Mouse (Mus musculus): ENCODE data around the gene Eif2s3x. TPM values are rescaled to one million over a fixed set of nuclear protein-coding genes. Genes with fewer than 3 reads are reported as not detected.
A peak's percentile ranks its signal among the peaks of the same experiment; 100 is the strongest.
"Not testable (repeated sequence)": the region's sequence is repeated elsewhere in the genome, so short reads cannot be mapped to it uniquely, and the experiment has no call there.

Eif2s3x gene
- 100 to 1,000 TPM in 1 of 2 experiments, 10 to 100 TPM in 1; 71.7 to 129 TPM for total RNA-seq (2021)
- long read RNA-seq, experiment 1, transcript Eif2s3x-201 (12 exons, 3,647 nt) = major isoform, 87 of 103 reads
- long read RNA-seq, experiment 1, partial matches to known transcripts = 8 of 103 reads
- long read RNA-seq, experiment 1, other reads (novel, unspliced or antisense) = 8 of 103 reads
- long read RNA-seq, experiment 2, transcript Eif2s3x-201 (12 exons, 3,647 nt) = major isoform, 47 of 59 reads
- long read RNA-seq, experiment 2, partial matches to known transcripts = 3 of 59 reads
- long read RNA-seq, experiment 2, other reads (novel, unspliced or antisense) = 8 of 59 reads

DNA sequence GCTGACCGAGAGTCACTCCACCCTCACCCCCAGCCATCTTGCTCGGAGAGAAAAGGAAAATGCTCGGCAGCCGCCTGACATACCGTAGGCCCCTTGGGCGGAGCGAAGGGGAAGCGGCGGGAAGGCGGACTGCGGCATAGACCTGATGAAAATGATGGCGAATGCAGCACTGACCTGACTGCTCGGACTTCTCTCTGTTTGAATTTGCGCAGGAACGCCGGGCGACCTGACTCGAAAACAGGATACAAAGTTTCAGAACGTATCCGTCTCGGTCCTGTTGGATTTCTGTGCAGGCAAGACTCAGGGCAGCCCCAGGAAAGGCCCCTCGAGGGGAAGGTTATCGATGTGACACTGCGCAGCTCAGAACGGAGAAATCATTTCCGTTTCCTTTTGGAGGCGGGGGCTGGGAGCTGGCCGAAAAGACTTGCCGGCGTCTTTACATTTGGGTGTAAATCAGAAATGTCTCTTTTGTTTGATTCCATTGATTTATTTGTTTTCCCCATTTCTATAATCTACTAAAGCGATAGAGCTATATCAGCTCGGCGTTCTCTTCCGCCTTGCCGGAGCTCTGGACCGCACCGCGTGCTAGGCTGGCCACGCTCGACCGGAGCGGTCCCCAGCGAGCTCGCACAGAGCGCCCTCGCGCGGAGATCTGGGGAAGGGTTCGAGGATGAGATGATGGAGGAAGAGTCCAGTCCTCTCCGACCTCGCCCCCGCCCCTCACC lies at the start of gene Eif2s3x:
TSS of gene Eif2s3x (minus strand) at position 266 of the 725 bp plus-strand sequence.
- peak; percentile 91 for TF ChIP-seq CTCF (IDR thresholded peaks at IDR 0.05)
- intact Hi-C loops (cut with DNase I) = loop anchor here (1.0 to 5.0 kb wide), 4 partner anchors 22 to 1745 kb away; partner anchors contain the start of genes Klhl15 and Las1l
- DNase-seq = peak; percentile 86
- peak within 1 kb of the TSS; percentile 85 for H3K4me3 ChIP-seq
- peak within 1 kb of the TSS; percentile 96 for H3K27ac ChIP-seq

DNA sequence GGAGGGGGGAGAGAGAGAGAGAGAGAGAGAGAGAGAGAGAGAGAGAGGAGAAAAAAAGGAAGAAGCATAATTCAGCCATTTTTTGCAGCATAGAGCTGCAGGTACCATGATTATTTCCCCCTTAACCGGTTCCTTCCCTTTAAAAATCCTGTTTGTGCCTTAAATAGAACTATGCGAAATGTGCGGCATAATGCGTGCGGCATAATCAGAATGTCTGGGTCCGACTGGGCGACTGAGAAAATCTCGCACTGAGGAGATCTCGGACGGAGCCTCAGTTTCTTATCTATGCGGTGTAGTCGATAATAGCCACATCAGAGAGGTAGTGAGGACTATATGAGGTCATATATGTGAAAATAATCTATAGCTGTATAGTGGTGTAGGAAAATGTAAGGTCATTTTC lies 22.9 kb upstream of the Eif2s3x start:
- Histone ChIP-seq H3K27ac (peak overlapping the region; percentile 97; the same call in 1 of the 2 replicates), H3K4me3 (peak overlapping the region; percentile 84)
- DNase-seq = no peak
- no peak for TF ChIP-seq CTCF (IDR thresholded peaks at IDR 0.05)
- intact Hi-C loops (cut with DNase I) = loop anchor here (5.0 kb wide), 1 partner anchor 132 kb away; the partner anchor contains the start of genes Apoo and Fam90a1b

DNA sequence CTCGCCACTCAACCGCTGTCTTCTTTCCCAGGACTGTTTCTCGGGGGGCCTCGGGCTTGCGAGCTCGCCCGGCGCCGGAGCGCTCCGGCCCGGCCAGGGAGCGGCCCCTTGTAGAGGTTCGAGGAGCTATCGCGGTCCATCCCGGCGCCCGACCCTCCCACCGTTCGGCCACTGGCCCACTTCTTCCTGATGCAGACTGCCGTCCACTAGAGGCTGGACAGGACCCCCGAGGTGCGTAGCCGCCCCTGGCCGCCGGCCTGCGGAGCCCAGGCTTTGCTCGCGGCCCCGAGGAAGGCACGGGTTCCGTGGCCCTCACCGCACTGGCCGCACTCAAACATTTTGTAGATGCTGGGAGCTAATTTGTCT lies 22.5 kb upstream of the Eif2s3x start:
- DNase-seq = peak; percentile 22
- peak overlapping the region; percentile 84 for H3K4me3 ChIP-seq
- H3K27ac ChIP-seq = peak overlapping the region; percentile 97
- no peak for TF ChIP-seq CTCF (IDR thresholded peaks at IDR 0.05)
- intact Hi-C loops (cut with DNase I) = loop anchor here (5.0 kb wide), 1 partner anchor 132 kb away; the partner anchor contains the start of genes Apoo and Fam90a1b

DNA sequence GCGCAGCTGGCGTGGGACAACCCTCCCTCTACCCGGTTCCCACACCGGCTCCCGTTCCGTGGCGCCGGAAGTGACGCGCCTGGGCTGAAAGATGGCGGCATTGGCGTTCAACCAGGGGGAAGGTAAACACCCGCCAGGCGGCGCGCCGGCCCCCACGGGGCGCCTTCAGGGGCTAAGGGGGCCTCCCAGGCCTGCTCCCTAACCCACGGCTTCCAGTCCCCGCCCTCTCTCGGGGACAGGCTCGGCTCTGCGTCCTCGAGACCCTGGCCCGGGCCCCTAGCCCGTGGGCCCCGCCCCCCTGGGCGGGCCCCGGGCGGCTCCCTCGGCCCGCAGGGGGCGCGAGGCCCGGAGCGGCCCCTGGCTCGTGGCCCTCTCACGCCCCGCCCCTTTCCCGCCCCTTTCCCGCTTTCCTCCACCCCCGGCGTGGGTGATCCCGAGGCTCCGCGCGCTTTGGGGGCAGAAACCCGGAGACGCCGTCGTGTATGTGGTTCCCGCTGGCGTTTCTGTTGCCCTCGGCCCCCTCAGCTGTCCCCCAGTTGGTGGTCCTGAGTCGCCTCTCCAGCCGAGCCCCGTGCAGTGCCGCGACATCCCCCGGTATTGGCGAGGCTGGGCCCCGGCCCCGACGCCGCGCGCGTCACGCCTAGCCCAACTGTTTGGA lies 22.0 kb upstream of the Eif2s3x start, which contains the start of gene Klhl15:
TSS of gene Klhl15 (plus strand) at position 68 of the 658 bp plus-strand sequence.
- H3K4me3 ChIP-seq = peak within 1 kb of the TSS; percentile 84
- peak; percentile 88 for DNase-seq
- peak; percentile 56 for TF ChIP-seq CTCF (IDR thresholded peaks at IDR 0.05)
- intact Hi-C loops (cut with DNase I) = loop anchor here (1.0 to 5.0 kb wide), 2 partner anchors 21 to 133 kb away; partner anchors contain the start of genes Apoo and Fam90a1b
- peak within 1 kb of the TSS; percentile 97 for H3K27ac ChIP-seq

DNA sequence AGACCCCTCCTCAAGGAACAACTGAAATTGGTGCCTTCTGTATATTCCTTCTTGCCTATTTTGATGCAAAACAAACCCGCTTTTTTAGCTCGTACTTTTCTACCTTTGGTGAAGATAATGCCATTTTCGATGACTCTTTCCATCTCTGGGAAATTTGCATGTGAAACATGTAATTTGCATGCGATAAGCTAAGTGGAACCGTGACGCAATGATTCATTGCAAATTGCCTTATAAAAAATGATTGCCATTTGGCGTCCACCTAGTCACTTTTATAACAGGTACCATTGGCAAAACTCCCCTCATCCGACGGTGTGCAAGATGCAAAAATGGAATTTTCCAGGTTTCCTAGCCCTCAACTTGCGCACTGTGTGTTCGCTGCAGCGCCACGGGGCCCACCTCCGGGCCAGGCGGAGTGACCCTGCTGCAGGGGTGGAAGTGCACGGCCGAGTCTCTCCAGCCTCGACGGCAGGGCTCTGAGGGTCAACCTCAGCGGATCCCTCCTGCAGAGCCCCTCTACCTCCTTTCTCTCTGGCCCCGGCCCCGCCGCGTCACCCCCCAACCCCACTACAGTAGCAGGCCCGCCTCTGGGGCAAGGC lies 21.4 kb upstream of the Eif2s3x start:
- Histone ChIP-seq H3K27ac (peak overlapping the region; percentile 97), H3K4me3 (peak overlapping the region; percentile 84)
- DNase-seq = no peak
- TF ChIP-seq CTCF (IDR thresholded peaks at IDR 0.05) = no peak
- intact Hi-C loops (cut with DNase I) = loop anchor here (1.0 kb wide), 1 partner anchor 21 kb away; no protein-coding TSS in a partner anchor

DNA sequence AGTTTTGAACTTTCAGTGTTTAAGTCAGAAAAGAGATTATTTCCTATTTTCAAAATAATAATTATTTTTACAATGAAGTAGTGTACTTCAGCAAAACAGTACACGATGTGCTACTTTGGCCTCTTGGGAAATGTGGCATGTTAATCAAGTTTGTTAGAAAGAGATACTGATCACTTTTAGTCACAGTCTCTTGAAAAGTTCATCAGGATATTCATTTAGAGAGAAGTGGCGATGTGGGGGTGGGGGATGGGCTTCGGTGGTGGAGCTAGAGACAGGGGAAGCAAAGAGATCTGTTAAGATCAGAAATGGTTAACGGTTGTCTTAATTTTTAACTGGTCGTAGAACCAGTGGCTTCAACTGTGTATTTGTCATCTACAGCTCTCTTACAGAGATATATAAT lies 20.8 kb upstream of the Eif2s3x start:
- no peak overlapping the region; the same call in 1 of the 2 replicates for H3K4me3 ChIP-seq
- intact Hi-C loops (cut with DNase I) = no loop called here
- DNase-seq = no peak
- H3K27ac ChIP-seq = no peak overlapping the region
- TF ChIP-seq CTCF (IDR thresholded peaks at IDR 0.05) = no peak

DNA sequence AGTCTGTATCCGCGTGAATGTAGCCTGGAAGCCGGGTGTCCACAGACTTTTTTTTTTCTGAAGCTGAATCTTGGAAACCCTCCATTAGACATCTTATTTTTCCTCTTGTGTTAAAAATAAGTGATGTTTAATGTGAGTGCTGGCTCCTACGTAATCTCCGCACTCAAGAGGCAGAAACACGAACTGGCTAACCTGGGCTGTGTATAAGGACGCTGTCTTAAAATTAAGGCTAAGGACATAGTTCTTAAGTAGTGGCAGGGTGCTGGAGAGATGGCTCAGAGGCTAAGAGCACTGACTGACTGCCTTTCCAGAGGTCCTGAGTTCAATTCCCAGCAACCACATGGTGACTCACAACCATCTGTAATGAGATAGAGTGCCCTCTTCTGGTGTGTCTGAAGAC lies 722 bp upstream of the Eif2s3x start:
- DNase-seq = no peak
- no peak for TF ChIP-seq CTCF (IDR thresholded peaks at IDR 0.05)
- intact Hi-C loops (cut with DNase I) = loop anchor here (1.0 to 5.0 kb wide), 4 partner anchors 21 to 1744 kb away; partner anchors contain the start of genes Klhl15 and Las1l
- Histone ChIP-seq H3K27ac (peak overlapping the region; percentile 96), H3K4me3 (peak overlapping the region; percentile 85)

DNA sequence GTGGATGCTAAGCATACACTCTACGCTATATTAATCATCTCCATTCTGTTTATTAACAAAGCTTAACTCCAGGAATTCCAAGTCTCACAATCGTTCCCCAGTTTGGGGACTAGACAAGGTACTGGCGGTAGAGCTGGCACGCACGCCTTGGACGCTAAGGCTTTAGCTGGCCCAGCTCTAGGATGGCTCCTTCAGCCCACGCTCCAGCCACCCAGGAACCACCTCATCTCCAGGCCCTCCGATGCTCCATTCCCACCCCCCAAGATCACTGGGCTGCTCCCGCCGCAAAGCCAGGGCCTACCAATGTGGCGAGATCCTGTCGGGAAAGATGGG lies 432 bp downstream of the Eif2s3x start:
- intact Hi-C loops (cut with DNase I) = loop anchor here (2.0 to 5.0 kb wide), 3 partner anchors 33 to 1745 kb away; partner anchors contain the start of gene Las1l
- no peak for DNase-seq
- peak overlapping the region; percentile 96 for H3K27ac ChIP-seq
- peak overlapping the region; percentile 85 for H3K4me3 ChIP-seq
- no peak for TF ChIP-seq CTCF (IDR thresholded peaks at IDR 0.05)

DNA sequence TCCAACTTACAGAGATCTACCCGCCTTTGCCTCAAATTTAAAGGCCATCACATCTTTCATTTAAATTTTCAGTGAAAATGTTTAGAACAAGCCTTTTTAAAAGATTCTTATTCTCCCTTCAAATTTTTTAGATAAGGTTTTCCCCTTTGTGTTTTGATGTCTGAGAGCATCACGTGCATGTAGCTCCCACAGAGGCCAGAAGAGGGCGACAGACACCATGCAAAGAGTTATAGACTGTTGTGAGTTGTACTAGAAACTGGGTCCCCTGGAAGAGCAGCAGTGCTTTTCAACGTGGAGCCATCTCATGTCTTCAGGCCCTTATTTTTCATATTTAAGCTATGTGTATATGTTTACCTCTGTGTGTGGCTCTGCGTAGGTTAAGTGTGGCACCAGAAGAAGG lies 14.9 kb downstream of the Eif2s3x start:
- intact Hi-C loops (cut with DNase I) = no loop called here
- Histone ChIP-seq H3K4me3 (no peak overlapping the region), H3K27ac (no peak overlapping the region)
- peak; percentile 91 for TF ChIP-seq CTCF (IDR thresholded peaks at IDR 0.05)
- no peak for DNase-seq

DNA sequence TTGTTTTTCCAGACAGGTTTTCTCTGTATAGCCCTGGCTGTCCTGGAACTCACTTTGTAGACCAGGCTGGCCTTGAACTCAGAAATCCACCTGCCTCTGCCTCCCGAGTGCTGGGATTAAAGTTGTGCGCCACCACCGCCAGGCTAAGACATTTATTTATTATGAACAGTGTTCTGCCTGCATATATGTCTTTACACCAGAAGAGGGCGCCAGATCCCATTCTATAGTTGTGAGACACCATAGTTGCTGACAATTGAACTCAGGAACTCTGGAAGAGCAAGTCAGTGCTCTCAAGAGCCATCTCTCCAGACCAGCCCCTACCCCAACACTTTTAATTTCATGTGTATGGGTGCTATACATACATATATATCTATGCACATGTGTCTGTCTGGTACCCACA lies 18.8 kb downstream of the Eif2s3x start:
- H3K4me3 ChIP-seq; DNase-seq; intact Hi-C loops (cut with DNase I); H3K27ac ChIP-seq: not testable (repeated sequence)
- peak; percentile 63 for TF ChIP-seq CTCF (IDR thresholded peaks at IDR 0.05)

DNA sequence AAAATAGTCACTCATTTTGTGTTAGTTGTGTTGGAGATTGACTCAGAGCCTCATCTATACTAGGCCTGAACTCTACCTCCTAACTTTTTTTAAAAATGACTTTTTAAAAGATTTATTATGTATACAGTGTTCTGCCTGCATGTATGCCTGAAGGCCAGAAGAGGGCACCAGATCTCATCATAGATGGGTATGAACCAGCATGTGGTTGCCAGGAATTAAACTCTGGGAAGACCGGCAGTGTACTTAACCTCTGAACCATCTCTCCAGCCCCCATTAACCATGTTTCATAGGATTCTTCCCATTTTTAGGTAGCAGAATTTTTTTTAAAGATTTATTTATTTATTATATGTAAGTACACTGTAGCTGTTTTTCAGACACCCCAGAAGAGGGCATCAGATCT lies 27.5 kb downstream of the Eif2s3x start:
- H3K27ac ChIP-seq = no peak overlapping the region
- peak; percentile 64 for TF ChIP-seq CTCF (IDR thresholded peaks at IDR 0.05)
- intact Hi-C loops (cut with DNase I) = no loop called here
- H3K4me3 ChIP-seq = no peak overlapping the region
- DNase-seq = no peak

DNA sequence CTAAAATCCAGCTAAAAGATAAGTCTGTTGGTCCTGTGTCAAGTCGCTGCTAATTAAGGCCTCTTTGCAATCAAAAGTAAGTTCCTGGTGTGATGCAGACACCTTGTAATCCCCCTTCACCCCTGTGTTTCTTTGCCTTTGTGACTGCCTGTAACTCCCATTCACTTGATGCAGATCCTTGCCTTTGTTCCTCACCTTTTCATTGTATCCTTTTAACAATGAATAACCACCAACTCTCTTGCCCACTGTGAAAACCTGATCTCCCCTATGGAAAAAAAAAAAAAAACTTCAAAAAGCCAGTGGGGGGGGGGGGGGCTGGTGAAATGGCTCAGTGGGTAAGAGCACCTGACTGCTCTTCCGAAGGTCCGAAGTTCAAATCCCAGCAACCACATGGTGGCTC lies 28.8 kb downstream of the Eif2s3x start:
- DNase-seq = no peak
- intact Hi-C loops (cut with DNase I) = no loop called here
- Histone ChIP-seq H3K4me3 (no peak overlapping the region), H3K27ac (no peak overlapping the region)
- TF ChIP-seq CTCF (IDR thresholded peaks at IDR 0.05) = no peak
